Mouse (Mus musculus): ENCODE data around the gene Syt16. TPM values are rescaled to one million over a fixed set of nuclear protein-coding genes. Genes with fewer than 3 reads are reported as not detected.

Syt16 gene
- polyA plus RNA-seq, 1 experiment: 0.01 TPM

DNA sequence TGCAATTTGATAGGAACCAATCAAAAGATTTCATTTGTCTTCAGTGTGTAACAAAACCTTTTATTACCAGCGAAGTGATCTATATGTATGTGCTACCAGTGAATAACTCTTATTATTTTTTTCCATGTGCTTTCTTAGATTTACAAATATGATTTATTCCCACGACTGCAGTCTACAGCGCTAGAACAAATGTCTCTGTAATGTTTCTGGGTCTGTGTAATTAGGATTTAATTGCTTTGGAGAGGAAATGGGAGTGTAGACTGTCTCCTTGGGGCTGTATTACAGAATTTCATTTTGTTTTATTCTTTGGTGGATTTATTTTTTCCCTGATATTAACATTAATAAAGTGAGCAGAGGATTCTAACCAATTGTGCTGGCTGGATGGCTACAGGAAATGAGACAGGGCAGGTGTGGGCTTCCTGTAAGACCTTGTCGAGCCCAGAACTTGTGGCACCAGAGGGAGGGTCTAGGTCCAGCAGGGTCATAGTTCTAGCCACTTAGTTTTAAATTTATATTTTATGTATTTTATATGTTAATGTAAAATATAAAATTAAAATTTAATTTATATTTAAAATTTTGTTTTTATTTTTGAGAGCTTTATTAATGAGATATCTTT is 9.0 kb upstream of the Syt16 start:
- TF ChIP-seq CEBPB (IDR thresholded peaks at IDR 0.05; ENCODE audit: low read depth): no peak
- no peak for TF ChIP-seq FOSL1 (IDR thresholded peaks at IDR 0.05; ENCODE audit: insufficient read depth, low read length, poor library complexity, severe bottlenecking)
- TF ChIP-seq MYOD1 (IDR thresholded peaks at IDR 0.05; ENCODE audit: control insufficient read depth, insufficient read length, low read depth): no peak
- no peak for TF ChIP-seq MYOG (IDR thresholded peaks at IDR 0.05; ENCODE audit: control insufficient read depth, extremely low read depth, insufficient read length)
- no peak for TF ChIP-seq USF1 (IDR thresholded peaks at IDR 0.05; ENCODE audit: low read depth)
- TF ChIP-seq CTCF (IDR thresholded peaks at IDR 0.05; ENCODE audit: control insufficient read depth, insufficient read depth, insufficient read length): no peak
- no peak for TF ChIP-seq MAX (IDR thresholded peaks at IDR 0.05)
- Histone ChIP-seq H3K79me2 (ENCODE audit: control insufficient read depth, insufficient read depth) (no peaks in the 10 kb centered on the region), H3K4me3 (ENCODE audit: insufficient read depth, poor library complexity, severe bottlenecking) (no peak overlapping the region), H3K27me3 (ENCODE audit: control insufficient read depth, insufficient read depth, insufficient read length) (no peaks in the 10 kb centered on the region), H3K79me3 (ENCODE audit: low read depth) (no peaks in the 10 kb centered on the region), H3ac (ENCODE audit: control insufficient read depth, insufficient read length, low read depth) (no peak overlapping the region), H3K36me3 (ENCODE audit: control insufficient read depth, insufficient read depth) (peaks cover 34% of the 10 kb centered on the region)

DNA sequence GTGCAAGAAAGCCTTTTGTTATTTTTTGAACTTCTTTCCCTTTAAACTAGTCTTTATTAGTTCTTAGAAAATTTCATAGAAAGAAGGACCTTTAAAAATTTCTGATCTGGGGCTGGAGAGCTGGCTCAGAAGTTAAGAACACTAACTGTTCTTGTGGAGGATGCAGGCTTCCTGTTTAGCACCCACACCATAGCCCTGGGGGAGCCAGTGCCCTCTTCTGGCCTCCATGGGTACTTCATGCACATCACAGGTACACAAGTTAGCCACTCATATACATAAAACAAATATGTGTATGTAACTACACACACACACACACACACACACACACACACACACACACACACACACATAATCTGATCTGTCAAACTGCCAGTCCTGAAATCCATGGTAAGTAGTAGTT is 7.9 kb upstream of the Syt16 start:
- TF ChIP-seq CTCF (IDR thresholded peaks at IDR 0.05; ENCODE audit: control insufficient read depth, insufficient read depth, insufficient read length) (no peak), CEBPB (IDR thresholded peaks at IDR 0.05; ENCODE audit: low read depth) (no peak), MAX (IDR thresholded peaks at IDR 0.05) (no peak), FOSL1 (IDR thresholded peaks at IDR 0.05; ENCODE audit: insufficient read depth, low read length, poor library complexity, severe bottlenecking) (no peak), MYOG (IDR thresholded peaks at IDR 0.05; ENCODE audit: control insufficient read depth, extremely low read depth, insufficient read length) (no peak), MYOD1 (IDR thresholded peaks at IDR 0.05; ENCODE audit: control insufficient read depth, insufficient read length, low read depth) (no peak), USF1 (IDR thresholded peaks at IDR 0.05; ENCODE audit: low read depth) (no peak)
- no peaks in the 10 kb centered on the region for H3K79me3 ChIP-seq (ENCODE audit: low read depth)
- H3ac ChIP-seq (ENCODE audit: control insufficient read depth, insufficient read length, low read depth): no peak overlapping the region
- H3K79me2 ChIP-seq (ENCODE audit: control insufficient read depth, insufficient read depth): no peaks in the 10 kb centered on the region
- H3K27me3 ChIP-seq (ENCODE audit: control insufficient read depth, insufficient read depth, insufficient read length): no peaks in the 10 kb centered on the region
- no peak overlapping the region for H3K4me3 ChIP-seq (ENCODE audit: insufficient read depth, poor library complexity, severe bottlenecking)
- H3K36me3 ChIP-seq (ENCODE audit: control insufficient read depth, insufficient read depth): peaks cover 26% of the 10 kb centered on the region

DNA sequence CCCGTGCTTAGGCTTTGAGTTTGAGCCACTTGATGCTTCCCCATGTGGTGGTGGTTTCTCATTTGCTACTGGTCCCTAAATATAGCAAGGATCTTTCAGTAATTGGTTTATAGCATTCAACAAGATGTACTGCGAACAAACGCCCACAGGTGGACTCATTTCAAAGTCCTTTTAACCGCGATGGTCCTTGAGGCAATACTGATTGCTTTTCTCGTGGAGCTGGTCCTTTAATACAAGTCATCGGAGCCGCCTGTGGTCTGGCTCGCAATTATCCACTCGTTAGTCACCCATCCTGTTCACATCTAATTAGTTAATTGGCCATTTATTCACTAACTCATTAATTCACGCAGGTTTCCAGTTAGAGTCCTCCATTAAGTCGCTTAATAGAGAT is 560 bp upstream of the Syt16 start:
- Histone ChIP-seq H3K4me3 (ENCODE audit: insufficient read depth, poor library complexity, severe bottlenecking) (no peak overlapping the region), H3K27me3 (ENCODE audit: control insufficient read depth, insufficient read depth, insufficient read length) (peaks cover 26% of the 10 kb centered on the region)
- TF ChIP-seq FOSL1 (IDR thresholded peaks at IDR 0.05; ENCODE audit: insufficient read depth, low read length, poor library complexity, severe bottlenecking) (no peak), MAX (IDR thresholded peaks at IDR 0.05) (no peak), USF1 (IDR thresholded peaks at IDR 0.05; ENCODE audit: low read depth) (no peak), CTCF (IDR thresholded peaks at IDR 0.05; ENCODE audit: control insufficient read depth, insufficient read depth, insufficient read length) (no peak), CEBPB (IDR thresholded peaks at IDR 0.05; ENCODE audit: low read depth) (no peak), MYOG (IDR thresholded peaks at IDR 0.05; ENCODE audit: control insufficient read depth, extremely low read depth, insufficient read length) (no peak), MYOD1 (IDR thresholded peaks at IDR 0.05; ENCODE audit: control insufficient read depth, insufficient read length, low read depth) (no peak)

DNA sequence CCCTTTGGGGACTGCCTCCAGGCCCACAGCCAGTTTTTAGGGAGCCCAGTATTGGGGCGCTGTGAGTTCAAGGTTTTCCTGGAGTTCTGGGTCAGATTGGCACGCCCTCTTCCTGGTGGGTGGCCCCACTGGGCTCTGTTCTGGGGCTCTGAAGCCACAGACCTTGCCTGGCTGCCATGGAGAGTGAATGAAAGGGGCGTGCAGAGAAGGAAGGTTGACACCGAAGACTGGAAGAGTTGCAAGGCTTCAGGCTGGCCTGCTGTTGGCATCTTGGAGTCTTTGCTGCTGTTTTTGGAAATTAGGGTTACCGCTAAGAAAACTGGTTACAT is 631 bp downstream of the Syt16 start:
- H3ac ChIP-seq (ENCODE audit: control insufficient read depth, insufficient read length, low read depth): no peak overlapping the region
- no peaks in the 10 kb centered on the region for H3K79me2 ChIP-seq (ENCODE audit: control insufficient read depth, insufficient read depth)
- H3K4me3 ChIP-seq (ENCODE audit: insufficient read depth, poor library complexity, severe bottlenecking): no peak overlapping the region
- H3K79me3 ChIP-seq (ENCODE audit: low read depth): no peaks in the 10 kb centered on the region
- H3K27me3 ChIP-seq (ENCODE audit: control insufficient read depth, insufficient read depth, insufficient read length): peaks cover 34% of the 10 kb centered on the region
- no peaks in the 10 kb centered on the region for H3K36me3 ChIP-seq (ENCODE audit: control insufficient read depth, insufficient read depth)
- no peak for TF ChIP-seq MYOG (IDR thresholded peaks at IDR 0.05; ENCODE audit: control insufficient read depth, extremely low read depth, insufficient read length)
- no peak for TF ChIP-seq FOSL1 (IDR thresholded peaks at IDR 0.05; ENCODE audit: insufficient read depth, low read length, poor library complexity, severe bottlenecking)
- TF ChIP-seq CTCF (IDR thresholded peaks at IDR 0.05; ENCODE audit: control insufficient read depth, insufficient read depth, insufficient read length): no peak
- TF ChIP-seq USF1 (IDR thresholded peaks at IDR 0.05; ENCODE audit: low read depth): no peak
- no peak for TF ChIP-seq MAX (IDR thresholded peaks at IDR 0.05)
- TF ChIP-seq MYOD1 (IDR thresholded peaks at IDR 0.05; ENCODE audit: control insufficient read depth, insufficient read length, low read depth): no peak
- no peak for TF ChIP-seq CEBPB (IDR thresholded peaks at IDR 0.05; ENCODE audit: low read depth)

More for the DNA sequence above, 560 bp upstream of the Syt16 start:
- no peaks in the 10 kb centered on the region for H3K79me2 ChIP-seq (ENCODE audit: control insufficient read depth, insufficient read depth)
- H3K36me3 ChIP-seq (ENCODE audit: control insufficient read depth, insufficient read depth): no peaks in the 10 kb centered on the region
- H3ac ChIP-seq (ENCODE audit: control insufficient read depth, insufficient read length, low read depth): no peak overlapping the region
- no peaks in the 10 kb centered on the region for H3K79me3 ChIP-seq (ENCODE audit: low read depth)

DNA sequence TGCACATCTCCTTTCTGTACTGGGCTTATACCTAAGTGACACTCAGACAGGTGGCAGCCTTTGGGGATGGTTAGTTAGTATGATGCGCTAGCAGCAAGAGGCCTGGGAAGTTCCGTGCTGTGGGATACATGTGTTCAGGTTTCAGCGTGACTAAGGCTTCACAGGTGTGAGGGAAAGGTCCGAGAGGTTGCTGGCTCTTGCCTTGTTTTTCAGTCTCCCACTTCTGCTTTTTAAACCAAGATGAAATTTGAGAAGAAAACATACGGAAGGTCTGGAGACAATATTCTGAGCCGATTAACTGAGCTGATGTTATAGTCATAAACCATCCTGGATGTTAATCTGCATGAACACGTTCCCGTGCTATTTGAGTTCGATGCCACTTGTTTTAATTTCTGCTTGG is 5.0 kb downstream of the Syt16 start:
- Histone ChIP-seq H3K4me3 (ENCODE audit: insufficient read depth, poor library complexity, severe bottlenecking) (no peak overlapping the region), H3K79me2 (ENCODE audit: control insufficient read depth, insufficient read depth) (no peaks in the 10 kb centered on the region), H3K36me3 (ENCODE audit: control insufficient read depth, insufficient read depth) (no peaks in the 10 kb centered on the region), H3K27me3 (ENCODE audit: control insufficient read depth, insufficient read depth, insufficient read length) (peaks cover 37% of the 10 kb centered on the region), H3ac (ENCODE audit: control insufficient read depth, insufficient read length, low read depth) (no peak overlapping the region), H3K79me3 (ENCODE audit: low read depth) (no peaks in the 10 kb centered on the region)
- TF ChIP-seq FOSL1 (IDR thresholded peaks at IDR 0.05; ENCODE audit: insufficient read depth, low read length, poor library complexity, severe bottlenecking) (no peak), MYOG (IDR thresholded peaks at IDR 0.05; ENCODE audit: control insufficient read depth, extremely low read depth, insufficient read length) (no peak), MYOD1 (IDR thresholded peaks at IDR 0.05; ENCODE audit: control insufficient read depth, insufficient read length, low read depth) (no peak), USF1 (IDR thresholded peaks at IDR 0.05; ENCODE audit: low read depth) (no peak), CEBPB (IDR thresholded peaks at IDR 0.05; ENCODE audit: low read depth) (no peak), CTCF (IDR thresholded peaks at IDR 0.05; ENCODE audit: control insufficient read depth, insufficient read depth, insufficient read length) (no peak), MAX (IDR thresholded peaks at IDR 0.05) (no peak)
